Mouse (Mus musculus): ENCODE data around the gene Tmem108. TPM values are rescaled to one million over a fixed set of nuclear protein-coding genes. Genes with fewer than 3 reads are reported as not detected.

Gene Tmem108
- polyA plus RNA-seq, 1 experiment from 2014 or later: 8.5 TPM

GRCm38 (mm10) chr9:103580621-103581020 lies 181.0 kb downstream of the Tmem108 start:
- H3K4me1 ChIP-seq: no peaks in the 10 kb centered on the region
- ATAC-seq (ENCODE audit: insufficient number of reproducible peaks, low FRiP score, low TSS enrichment, low read depth): no peak
- 92% methylated on average over 6 of the region's 6 CpGs for WGBS

GRCm38 (mm10) chr9:103580186-103580585 lies 181.5 kb downstream of the Tmem108 start:
- H3K9ac ChIP-seq: no peak overlapping the region
- no peaks in the 10 kb centered on the region for H3K4me1 ChIP-seq
- H3K9me3 ChIP-seq (replicated peaks): no peaks in the 10 kb centered on the region
- no peaks in the 10 kb centered on the region for H3K36me3 ChIP-seq
- WGBS: 97% methylated on average over 4 of the region's 4 CpGs
- H3K4me3 ChIP-seq (replicated peaks): no peak overlapping the region
- no peak for ATAC-seq (ENCODE audit: insufficient number of reproducible peaks, low FRiP score, low TSS enrichment, low read depth)
- H3K27me3 ChIP-seq: no peaks in the 10 kb centered on the region
- no peak overlapping the region for H3K27ac ChIP-seq (replicated peaks)
- H3K4me2 ChIP-seq (replicated peaks): no peak overlapping the region

More at GRCm38 (mm10) chr9:103580621-103581020, 181.0 kb downstream of the Tmem108 start:
- Histone ChIP-seq H3K27me3 (no peaks in the 10 kb centered on the region), H3K4me2 (replicated peaks) (no peak overlapping the region), H3K9ac (no peak overlapping the region), H3K4me3 (replicated peaks) (no peak overlapping the region), H3K36me3 (no peaks in the 10 kb centered on the region), H3K27ac (replicated peaks) (no peak overlapping the region), H3K9me3 (replicated peaks) (no peaks in the 10 kb centered on the region)

GRCm38 (mm10) chr9:103579411-103580026 lies 182.1 kb downstream of the Tmem108 start:
- H3K4me3 ChIP-seq (replicated peaks): no peak overlapping the region
- peaks cover under 1% of the 10 kb centered on the region; the same call in 1 of the 2 replicates for H3K4me1 ChIP-seq
- ATAC-seq (ENCODE audit: insufficient number of reproducible peaks, low FRiP score, low TSS enrichment, low read depth): no peak
- H3K27ac ChIP-seq (replicated peaks): no peak overlapping the region
- H3K9me3 ChIP-seq (replicated peaks): no peaks in the 10 kb centered on the region
- no peak overlapping the region for H3K4me2 ChIP-seq (replicated peaks)
- H3K27me3 ChIP-seq: no peaks in the 10 kb centered on the region
- H3K9ac ChIP-seq: no peak overlapping the region
- WGBS: 74% methylated on average over 9 of the region's 9 CpGs
- no peaks in the 10 kb centered on the region for H3K36me3 ChIP-seq

- Histone ChIP-seq H3K4me3 (replicated peaks) (no peak overlapping the region), H3K36me3 (no peaks in the 10 kb centered on the region), H3K27me3 (no peaks in the 10 kb centered on the region), H3K27ac (replicated peaks) (no peak overlapping the region), H3K4me2 (replicated peaks) (no peak overlapping the region), H3K9me3 (replicated peaks) (no peaks in the 10 kb centered on the region), H3K9ac (no peak overlapping the region), H3K4me1 (peaks cover 4% of the 10 kb centered on the region; the same call in 1 of the 2 replicates)
- 58% methylated on average over 4 of the region's 4 CpGs for WGBS
- no peak for ATAC-seq (ENCODE audit: insufficient number of reproducible peaks, low FRiP score, low TSS enrichment, low read depth)
These were observed 183.9 kb downstream of the Tmem108 start for GRCm38 (mm10) chr9:103577731-103578130.

- WGBS: 86% methylated on average over 5 of the region's 5 CpGs
- Histone ChIP-seq H3K27me3 (no peaks in the 10 kb centered on the region), H3K27ac (replicated peaks) (no peak overlapping the region), H3K4me3 (replicated peaks) (no peak overlapping the region), H3K36me3 (no peaks in the 10 kb centered on the region), H3K9ac (no peak overlapping the region), H3K4me1 (peaks cover 4% of the 10 kb centered on the region; the same call in 1 of the 2 replicates), H3K9me3 (replicated peaks) (no peaks in the 10 kb centered on the region), H3K4me2 (replicated peaks) (no peak overlapping the region)
- no peak for ATAC-seq (ENCODE audit: insufficient number of reproducible peaks, low FRiP score, low TSS enrichment, low read depth)
These were observed 184.5 kb downstream of the Tmem108 start for GRCm38 (mm10) chr9:103577181-103577580.

- H3K36me3 ChIP-seq: no peaks in the 10 kb centered on the region
- H3K9ac ChIP-seq: no peak overlapping the region
- H3K4me2 ChIP-seq (replicated peaks): no peak overlapping the region
- H3K27ac ChIP-seq (replicated peaks): no peak overlapping the region
- H3K4me1 ChIP-seq: peaks cover 4% of the 10 kb centered on the region; the same call in 1 of the 2 replicates
- no peak for ATAC-seq (ENCODE audit: insufficient number of reproducible peaks, low FRiP score, low TSS enrichment, low read depth)
- no peak overlapping the region for H3K4me3 ChIP-seq (replicated peaks)
- 94% methylated on average over 5 of the region's 5 CpGs for WGBS
- H3K27me3 ChIP-seq: no peaks in the 10 kb centered on the region
- H3K9me3 ChIP-seq (replicated peaks): no peaks in the 10 kb centered on the region
These were observed 185.7 kb downstream of the Tmem108 start for GRCm38 (mm10) chr9:103575901-103576300.

GRCm38 (mm10) chr9:103573994-103574750 lies 187.5 kb downstream of the Tmem108 start:
- H3K9ac ChIP-seq: no peak overlapping the region
- no peak overlapping the region for H3K27ac ChIP-seq (replicated peaks)
- no peak for ATAC-seq (ENCODE audit: insufficient number of reproducible peaks, low FRiP score, low TSS enrichment, low read depth)
- 9% methylated on average over 5 of the region's 5 CpGs for WGBS
- H3K4me2 ChIP-seq (replicated peaks): no peak overlapping the region
- no peaks in the 10 kb centered on the region for H3K9me3 ChIP-seq (replicated peaks)
- no peaks in the 10 kb centered on the region for H3K27me3 ChIP-seq
- peaks cover 4% of the 10 kb centered on the region; the same call in 1 of the 2 replicates for H3K4me1 ChIP-seq
- H3K36me3 ChIP-seq: no peaks in the 10 kb centered on the region
- no peak overlapping the region for H3K4me3 ChIP-seq (replicated peaks)

- Histone ChIP-seq H3K4me2 (replicated peaks) (no peak overlapping the region), H3K4me3 (replicated peaks) (no peak overlapping the region), H3K27me3 (no peaks in the 10 kb centered on the region), H3K4me1 (peaks cover 4% of the 10 kb centered on the region; the same call in 1 of the 2 replicates), H3K9me3 (replicated peaks) (no peaks in the 10 kb centered on the region), H3K36me3 (no peaks in the 10 kb centered on the region), H3K27ac (replicated peaks) (no peak overlapping the region), H3K9ac (no peak overlapping the region)
- ATAC-seq (ENCODE audit: insufficient number of reproducible peaks, low FRiP score, low TSS enrichment, low read depth): no peak
- 77% methylated on average over 14 of the region's 14 CpGs for WGBS
These were observed 191.4 kb downstream of the Tmem108 start for GRCm38 (mm10) chr9:103570158-103570741.

- no peak overlapping the region for H3K4me2 ChIP-seq (replicated peaks)
- no peak overlapping the region for H3K27ac ChIP-seq (replicated peaks)
- WGBS: 89% methylated on average over 9 of the region's 9 CpGs
- H3K36me3 ChIP-seq: no peaks in the 10 kb centered on the region
- no peak overlapping the region for H3K4me3 ChIP-seq (replicated peaks)
- no peaks in the 10 kb centered on the region for H3K27me3 ChIP-seq
- H3K4me1 ChIP-seq: 0 out of 2 replicates have a peak, but pooled peaks cover 2% of the 10 kb centered on the region
- ATAC-seq (ENCODE audit: insufficient number of reproducible peaks, low FRiP score, low TSS enrichment, low read depth): no peak
- no peak overlapping the region for H3K9ac ChIP-seq
- H3K9me3 ChIP-seq (replicated peaks): no peaks in the 10 kb centered on the region
These were observed 192.7 kb downstream of the Tmem108 start for GRCm38 (mm10) chr9:103568983-103569382.

GRCm38 (mm10) chr9:103565186-103565585 lies 196.5 kb downstream of the Tmem108 start:
- Histone ChIP-seq H3K36me3 (no peaks in the 10 kb centered on the region), H3K4me2 (replicated peaks) (no peak overlapping the region), H3K4me3 (replicated peaks) (no peak overlapping the region), H3K9me3 (replicated peaks) (no peaks in the 10 kb centered on the region), H3K27ac (replicated peaks) (no peak overlapping the region), H3K4me1 (0 out of 2 replicates have a peak, but pooled peaks cover 2% of the 10 kb centered on the region), H3K9ac (no peak overlapping the region), H3K27me3 (no peaks in the 10 kb centered on the region)
- WGBS: 90% methylated on average over 9 of the region's 9 CpGs
- no peak for ATAC-seq (ENCODE audit: insufficient number of reproducible peaks, low FRiP score, low TSS enrichment, low read depth)

GRCm38 (mm10) chr9:103563864-103564610 lies 197.6 kb downstream of the Tmem108 start:
- no peak overlapping the region for H3K4me3 ChIP-seq (replicated peaks)
- 40% methylated on average over 10 of the region's 10 CpGs for WGBS
- H3K27ac ChIP-seq (replicated peaks): no peak overlapping the region
- ATAC-seq (ENCODE audit: insufficient number of reproducible peaks, low FRiP score, low TSS enrichment, low read depth): no peak
- no peaks in the 10 kb centered on the region for H3K27me3 ChIP-seq
- no peaks in the 10 kb centered on the region for H3K9me3 ChIP-seq (replicated peaks)
- H3K36me3 ChIP-seq: no peaks in the 10 kb centered on the region
- no peak overlapping the region for H3K9ac ChIP-seq
- H3K4me2 ChIP-seq (replicated peaks): no peak overlapping the region
- H3K4me1 ChIP-seq: peaks cover 7% of the 10 kb centered on the region
